Mouse (Mus musculus): Measurements from ENCODE around the gene Kcnh3. TPM values are rescaled to one million over a fixed set of nuclear protein-coding genes. Genes with fewer than 3 reads are reported as not detected.
"Not testable (repeated sequence)": the region's sequence is repeated elsewhere in the genome, so short reads cannot be mapped to it uniquely, and the experiment has no call there.

The Kcnh3 gene
- total RNA-seq, 2 experiments from 2014 or later: 173 to 180 TPM

DNA sequence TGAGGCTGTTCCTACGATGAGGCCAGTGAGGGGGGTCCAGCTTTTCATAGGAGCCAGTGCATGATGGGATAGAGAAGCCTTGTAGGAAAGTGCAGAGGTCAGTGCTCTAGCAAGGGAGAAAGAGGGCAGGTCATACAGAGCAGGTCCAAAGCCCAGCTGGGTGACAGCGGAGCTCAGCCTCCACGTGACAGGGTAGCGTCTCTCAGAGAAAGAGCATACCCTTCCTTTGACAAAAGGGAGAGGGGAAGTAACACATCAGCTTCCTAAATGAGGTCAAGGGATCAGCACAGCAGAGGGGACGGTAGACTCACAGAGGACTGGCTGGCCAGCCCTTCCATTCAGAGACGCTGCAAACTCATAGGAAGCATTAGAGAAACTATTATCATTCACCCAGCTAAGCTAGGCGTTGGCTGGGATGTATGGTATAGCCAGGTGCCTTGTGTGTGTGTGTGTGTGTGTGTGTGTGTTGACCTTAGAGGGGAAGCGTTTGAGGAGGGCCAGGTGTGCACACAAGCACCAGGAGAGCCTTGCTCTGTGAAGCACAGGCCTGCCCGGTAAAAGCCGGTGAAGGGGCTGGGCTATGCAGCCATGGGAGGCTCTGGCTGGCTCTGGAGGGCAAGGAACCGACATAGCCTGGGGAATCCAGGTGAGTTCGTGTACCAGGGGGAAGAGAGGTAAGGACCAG is 9.8 kb downstream of the Kcnh3 start:
- intact Hi-C loops (cut with DNase I): no loop called here
- DNase-seq (ENCODE audit: low spot score in 2 of 2): no peak

GRCm38 (mm10) chr15:99238006-99238405 is 13.3 kb downstream of the Kcnh3 start:
- intact Hi-C loops (cut with DNase I): no loop called here

GRCm38 (mm10) chr15:99240129-99240528 is 15.5 kb downstream of the Kcnh3 start:
- intact Hi-C loops (cut with DNase I): no loop called here
- DNase-seq (ENCODE audit: low spot score in 2 of 2): no peak

More at GRCm38 (mm10) chr15:99238006-99238405, 13.3 kb downstream of the Kcnh3 start:
- DNase-seq (ENCODE audit: low spot score in 2 of 2): no peak

DNA sequence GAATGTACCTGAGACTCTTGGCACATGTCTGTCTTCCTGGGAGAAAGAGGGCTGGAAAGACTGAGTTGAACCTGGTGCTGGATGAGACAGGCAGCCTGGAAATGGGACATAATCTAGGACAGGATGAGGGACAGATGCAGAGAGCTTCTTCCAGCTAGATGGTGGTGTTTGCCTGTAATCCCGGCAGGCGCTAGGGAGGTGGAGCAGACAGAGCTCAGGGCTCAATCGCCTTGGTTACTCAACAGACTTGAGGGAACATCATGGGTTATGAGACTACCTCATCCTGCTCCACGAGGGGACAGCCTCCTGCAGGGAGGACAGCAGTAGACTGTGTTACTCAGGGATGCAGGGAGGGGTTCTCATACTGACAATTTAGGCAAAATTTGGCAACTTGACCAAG is 16.6 kb downstream of the Kcnh3 start:
- intact Hi-C loops (cut with DNase I): no loop called here
- no peak for DNase-seq (ENCODE audit: low spot score in 2 of 2)

DNA sequence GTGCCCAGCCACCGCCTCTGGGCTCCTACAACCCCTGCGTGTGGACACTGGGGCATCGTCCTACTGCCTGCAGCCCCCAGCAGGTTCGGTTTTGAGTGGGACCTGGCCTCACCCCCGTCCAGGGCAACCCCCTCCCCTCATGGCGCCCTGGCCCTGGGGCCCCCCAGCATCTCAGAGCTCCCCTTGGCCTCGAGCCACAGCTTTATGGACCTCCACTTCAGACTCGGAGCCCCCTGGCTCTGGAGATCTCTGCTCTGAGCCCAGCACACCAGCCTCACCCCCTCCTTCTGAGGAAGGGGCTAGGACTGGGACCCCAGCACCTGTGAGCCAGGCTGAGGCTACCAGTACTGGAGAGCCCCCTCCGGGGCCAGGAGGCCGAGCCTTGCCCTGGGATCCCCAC is 17.4 kb downstream of the Kcnh3 start:
- intact Hi-C loops (cut with DNase I): no loop called here
- no peak for DNase-seq (ENCODE audit: low spot score in 2 of 2)

DNA sequence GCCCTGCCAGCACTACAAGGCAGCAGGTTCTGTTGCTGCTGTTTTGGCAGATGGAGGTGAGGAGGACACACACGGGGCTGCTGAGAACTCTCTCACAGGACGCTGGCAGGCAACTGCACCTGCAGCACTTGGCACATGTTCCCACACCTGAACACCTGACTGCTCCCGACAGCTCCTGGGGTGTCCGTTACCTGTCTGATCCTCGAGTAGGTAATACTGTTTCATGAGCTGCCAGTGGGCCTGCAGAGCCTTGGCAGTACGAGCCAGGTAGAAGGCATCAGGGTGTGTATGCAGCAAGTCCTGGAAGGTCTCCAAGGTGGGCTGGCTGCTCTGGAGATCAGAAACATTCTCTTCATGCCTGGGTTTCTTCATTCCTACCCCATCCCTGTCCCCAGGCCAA is 22.1 kb downstream of the Kcnh3 start:
- intact Hi-C loops (cut with DNase I): loop anchor here (5.0 kb wide), 1 partner anchor 51 kb away; the partner anchor contains the start of genes Fam186b and Prpf40b
- not testable (repeated sequence) for DNase-seq (ENCODE audit: low spot score in 2 of 2)

- DNase-seq (ENCODE audit: low spot score in 2 of 2): peak; percentile 84 to 88
- intact Hi-C loops (cut with DNase I): loop anchor here (1.0 to 5.0 kb wide), 2 partner anchors 24 to 48 kb away; partner anchors contain the start of genes Fam186b and Prpf40b
Measured at GRCm38 (mm10) chr15:99248972-99249371, 24.3 kb downstream of the Kcnh3 start.

DNA sequence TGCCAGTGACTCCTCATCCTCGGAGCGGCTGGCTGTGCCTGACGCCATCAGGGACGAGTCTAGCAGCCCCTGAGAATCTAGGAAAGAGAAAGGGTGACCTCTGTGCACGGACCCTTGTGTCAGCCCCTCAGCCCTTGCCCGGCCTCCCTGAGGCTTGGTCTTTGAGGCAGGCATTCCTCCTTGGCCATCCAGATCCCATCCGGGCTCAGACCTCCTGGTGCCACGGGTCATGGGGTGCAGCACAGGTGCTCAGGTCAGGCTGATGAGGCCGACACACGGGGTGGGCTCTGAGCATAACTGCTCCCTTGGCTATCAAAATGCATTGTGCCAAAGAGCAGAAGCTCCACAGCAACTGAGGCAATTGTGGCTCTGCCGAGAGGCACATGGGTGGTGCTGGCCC is 25.3 kb downstream of the Kcnh3 start:
- no peak for DNase-seq (ENCODE audit: low spot score in 2 of 2)
- intact Hi-C loops (cut with DNase I): loop anchor here (1.0 to 5.0 kb wide), 2 partner anchors 25 to 47 kb away; partner anchors contain the start of genes Fam186b and Prpf40b

DNA sequence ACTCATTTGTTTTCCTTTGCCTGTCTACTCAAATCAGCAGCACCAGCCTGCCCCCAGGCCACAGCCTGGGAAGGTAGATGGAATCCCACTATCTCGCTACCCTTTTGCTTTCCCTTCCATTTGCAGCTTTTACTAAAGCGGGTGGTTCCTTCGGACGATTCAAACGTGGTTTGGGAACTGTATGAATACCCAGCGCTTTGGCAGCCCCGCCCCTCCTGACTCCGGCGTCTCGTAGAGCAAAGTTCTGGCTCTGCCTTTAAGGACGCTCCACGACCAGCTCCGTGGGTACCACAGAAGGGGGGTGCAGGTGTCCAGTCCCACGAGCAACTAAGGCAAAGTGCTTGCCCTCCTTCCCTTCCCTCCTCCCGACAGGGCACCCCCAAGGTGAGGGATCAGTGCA is 26.4 kb downstream of the Kcnh3 start:
- DNase-seq (ENCODE audit: low spot score in 2 of 2); intact Hi-C loops (cut with DNase I): not testable (repeated sequence)

DNA sequence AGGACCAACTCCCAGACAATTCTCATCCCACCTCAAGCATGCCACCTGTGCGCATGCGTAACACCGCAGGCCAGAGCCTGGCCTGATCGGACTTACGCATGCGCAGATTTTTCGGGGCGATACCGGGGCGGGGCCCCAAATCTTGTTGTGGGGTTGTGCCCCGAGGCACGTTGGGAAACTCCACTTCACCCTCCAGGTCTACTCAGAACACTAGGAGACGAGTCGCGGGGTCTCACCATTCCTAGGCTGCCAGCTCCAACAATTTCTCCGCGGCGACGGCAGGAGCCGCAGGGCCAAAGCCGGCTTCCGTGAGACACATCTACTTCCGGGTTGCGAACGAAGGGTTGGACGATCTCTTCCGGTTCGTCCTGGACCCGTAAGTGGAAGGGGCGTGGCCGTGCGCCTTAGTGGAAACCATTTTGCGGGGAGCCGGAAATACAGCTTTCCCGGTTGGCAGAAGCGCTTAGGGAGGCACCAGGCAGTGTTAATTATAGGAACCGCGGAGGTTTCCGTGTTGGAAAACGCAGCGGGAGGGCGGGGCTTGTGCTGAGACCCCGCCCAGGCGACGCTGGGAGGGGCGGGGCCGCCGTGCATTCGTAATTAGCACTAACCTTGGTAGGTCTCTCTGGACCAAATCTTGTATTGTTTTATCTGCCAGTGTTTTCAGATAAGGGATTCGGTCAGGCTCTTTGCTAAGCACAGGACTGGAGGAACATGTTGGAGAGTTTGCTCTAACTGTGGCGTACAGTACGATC is 27.1 kb downstream of the Kcnh3 start, which contains the start of gene Mcrs1:
Gene Mcrs1, minus strand, starts transcription at position 336 of the 755 bp plus-strand sequence.
- peak; percentile 98 for DNase-seq (ENCODE audit: low spot score in 2 of 2)
- intact Hi-C loops (cut with DNase I): no loop called here

DNA sequence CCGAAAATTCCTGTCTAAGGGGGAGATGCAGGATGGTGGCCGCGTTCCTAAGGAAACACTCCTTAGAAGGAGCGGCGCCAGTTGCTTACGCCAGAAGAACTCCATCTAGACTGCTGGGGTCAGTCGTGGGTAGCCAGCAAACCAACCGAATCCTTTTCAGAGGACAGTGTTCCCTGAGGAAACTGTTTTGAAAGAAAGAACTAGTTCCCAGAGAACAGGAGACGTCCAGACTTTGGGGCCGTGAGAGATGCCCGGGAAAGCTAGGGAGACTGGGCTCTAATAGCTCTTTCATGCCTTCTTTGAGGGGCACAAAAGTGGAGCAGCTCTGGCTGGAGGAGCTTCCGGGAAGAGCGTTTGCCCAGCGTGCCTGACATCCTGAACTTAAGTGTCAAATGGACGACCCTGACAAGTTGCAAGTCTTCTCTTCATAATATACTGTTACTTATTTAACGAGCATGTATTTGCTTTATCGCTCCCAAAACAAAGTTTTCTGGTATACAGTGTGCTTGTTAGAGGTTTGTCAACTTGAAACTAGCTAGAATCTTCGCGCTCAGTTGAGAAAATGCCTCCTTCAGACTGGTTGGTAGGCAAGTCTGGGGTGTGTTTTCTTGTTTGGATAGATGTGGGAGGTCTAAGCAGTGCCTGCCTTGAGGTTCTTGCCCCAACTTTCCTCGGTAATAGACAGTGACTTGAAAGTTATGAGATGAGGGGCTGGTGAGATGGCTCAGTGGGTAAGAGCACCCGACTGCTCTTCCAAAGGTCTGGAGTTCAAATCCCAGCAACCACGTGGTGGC is 27.9 kb downstream of the Kcnh3 start:
- intact Hi-C loops (cut with DNase I): no loop called here
- no peak for DNase-seq (ENCODE audit: low spot score in 2 of 2)

DNA sequence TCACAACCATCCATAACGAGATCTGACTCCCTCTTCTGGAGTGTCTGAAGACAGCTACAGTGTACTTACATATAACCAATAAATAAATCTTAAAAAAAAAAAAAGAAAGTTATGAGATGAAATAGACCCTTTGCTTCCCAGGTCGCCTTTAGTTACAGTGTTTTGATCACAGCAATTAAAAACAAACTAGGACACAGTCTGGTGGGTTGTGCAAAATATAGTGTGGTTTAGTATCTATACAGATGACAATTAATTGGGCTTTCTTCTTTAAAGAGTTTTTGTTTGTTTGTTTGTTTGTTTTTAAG is 28.5 kb downstream of the Kcnh3 start:
- intact Hi-C loops (cut with DNase I); DNase-seq (ENCODE audit: low spot score in 2 of 2): not testable (repeated sequence)

- DNase-seq (ENCODE audit: low spot score in 2 of 2): no peak
- intact Hi-C loops (cut with DNase I): no loop called here
Measured at GRCm38 (mm10) chr15:99253772-99254171, 29.1 kb downstream of the Kcnh3 start.

GRCm38 (mm10) chr15:99254477-99255005 is 29.9 kb downstream of the Kcnh3 start:
- intact Hi-C loops (cut with DNase I): no loop called here
- no peak for DNase-seq (ENCODE audit: low spot score in 2 of 2)

GRCm38 (mm10) chr15:99255241-99255749 is 30.6 kb downstream of the Kcnh3 start:
- DNase-seq (ENCODE audit: low spot score in 2 of 2): no peak
- intact Hi-C loops (cut with DNase I): no loop called here

- no peak for DNase-seq (ENCODE audit: low spot score in 2 of 2)
- intact Hi-C loops (cut with DNase I): no loop called here
Measured at GRCm38 (mm10) chr15:99259167-99259729, 34.6 kb downstream of the Kcnh3 start.

DNA sequence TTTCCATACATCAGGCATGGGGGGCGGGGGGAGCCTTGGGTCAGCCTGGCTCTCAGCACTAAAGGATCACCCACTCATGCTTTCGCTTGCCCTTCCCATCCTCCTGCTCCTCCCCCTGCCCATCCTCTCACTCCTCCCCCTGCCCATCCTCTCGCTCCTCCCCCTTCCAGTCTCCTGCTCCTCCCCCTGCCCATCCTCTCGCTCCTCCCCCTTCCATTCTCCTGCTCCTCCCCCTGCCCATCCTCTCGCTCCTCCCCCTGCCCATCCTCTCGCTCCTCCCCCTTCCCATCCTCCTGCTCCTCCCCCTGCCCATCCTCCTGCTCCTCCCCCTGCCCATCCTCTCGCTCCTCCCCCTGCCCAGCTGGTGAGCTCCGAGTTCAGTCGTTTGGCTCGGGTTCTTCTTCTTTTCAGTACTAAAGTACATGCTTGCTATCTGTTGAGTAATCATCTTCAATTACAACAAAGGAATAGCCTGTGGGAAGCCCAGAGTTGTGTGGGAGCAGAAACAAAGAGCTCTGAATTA is 35.1 kb downstream of the Kcnh3 start:
- DNase-seq (ENCODE audit: low spot score in 2 of 2): no peak
- intact Hi-C loops (cut with DNase I): loop anchor here (5.0 to 10.0 kb wide), 3 partner anchors 37 to 175 kb away; partner anchors contain the start of genes C1ql4 and Kcnh3

- intact Hi-C loops (cut with DNase I): loop anchor here (5.0 to 10.0 kb wide), 3 partner anchors 40 to 178 kb away; partner anchors contain the start of genes C1ql4 and Kcnh3
- DNase-seq (ENCODE audit: low spot score in 2 of 2): no peak
Measured at GRCm38 (mm10) chr15:99262702-99263101, 38.0 kb downstream of the Kcnh3 start.

GRCm38 (mm10) chr15:99264363-99264762 is 39.7 kb downstream of the Kcnh3 start:
- no peak for DNase-seq (ENCODE audit: low spot score in 2 of 2)
- intact Hi-C loops (cut with DNase I): loop anchor here (5.0 to 10.0 kb wide), 3 partner anchors 42 to 180 kb away; partner anchors contain the start of genes C1ql4 and Kcnh3

All from left cerebral cortex, postnatal 36 days (tissue).